Mouse (Mus musculus) limb, embryonic 11.5 days (tissue): Measurements from ENCODE around the gene Pde7b. TPM values are rescaled to one million over a fixed set of nuclear protein-coding genes. Genes with fewer than 3 reads are reported as not detected.

Source experiments
- ATAC-seq: fragments of 200-750 bp; cut with Nextera tagmentation; 2 replicates; pipeline ENCODE4 v1.8.0; 2017; ENCODE audit warnings: low read depth; ENCODE audit not compliant: insufficient number of reproducible peaks, low FRiP score, low TSS enrichment
- DNase-seq: peaks from one replicate; pipeline ENCODE4 v3.0.0-alpha.2; 2015; ENCODE audit warnings: low spot score
- H3K27ac ChIP-seq: fragments of 300-500 bp; sonication (generic); replicated peaks from 2 replicates; pipeline ENCODE4 v1.5.1; 2014; ENCODE audit warnings: low read depth, mild to moderate bottlenecking, low read length
- H3K27me3 ChIP-seq: fragments of 300-500 bp; sonication (generic); 2 replicates; pipeline ENCODE4 v1.6.1; 2014; ENCODE audit warnings: mild to moderate bottlenecking, low read length, mixed read lengths; ENCODE audit not compliant: control insufficient read depth, insufficient read depth
- H3K36me3 ChIP-seq: fragments of 300-500 bp; sonication (generic); 2 replicates; pipeline ENCODE4 v1.6.1; 2014; ENCODE audit warnings: mild to moderate bottlenecking, low read length, moderate library complexity, mixed read lengths; ENCODE audit not compliant: control insufficient read depth, insufficient read depth
- H3K4me1 ChIP-seq: fragments of 300-500 bp; sonication (generic); 2 replicates; pipeline ENCODE4 v1.6.1; 2014; ENCODE audit warnings: low read length, mixed read lengths; ENCODE audit not compliant: control insufficient read depth, insufficient read depth
- H3K4me2 ChIP-seq: fragments of 300-500 bp; sonication (generic); 2 replicates; pipeline ENCODE4 v1.6.1; 2014; ENCODE audit warnings: low read depth, mild to moderate bottlenecking, moderate library complexity; ENCODE audit not compliant: severe bottlenecking
- H3K4me3 ChIP-seq: fragments of 300-500 bp; sonication (generic); 2 replicates; pipeline ENCODE4 v1.5.1; 2014; ENCODE audit warnings: low read depth, low read length
- H3K9ac ChIP-seq: fragments of 300-500 bp; sonication (generic); 2 replicates; pipeline ENCODE4 v1.6.1; 2014; ENCODE audit warnings: mild to moderate bottlenecking, low read length
- H3K9me3 ChIP-seq: fragments of 300-500 bp; sonication (generic); 2 replicates; pipeline ENCODE4 v1.6.1; 2016; ENCODE audit warnings: low read length; ENCODE audit not compliant: control insufficient read depth
- WGBS: fragments of 180-500 bp; shearing (Covaris S2); extraction: QIAGEN DNeasy Blood & Tissue Kit; methylation state at CpG from one replicate; pipeline ENCODE4 v1.1.7; 2014; 5-methylcytosine and 5-hydroxymethylcytosine counted together
- polyA plus RNA-seq: library from polyadenylated mRNA; unstranded; fragments of >200 nt; fragmentation: Nextera tagmentation; extraction: Ambion mirVana; gene quantifications from 2 replicates; pipeline ENCODE4 v1.2.1, GENCODE M21; 2014

Gene Pde7b
- polyA plus RNA-seq, 1 experiment from 2014 or later = 2.3 TPM

GRCm38 (mm10) chr10:20671621-20672020, 53.3 kb downstream of the Pde7b start:
- H3K9ac ChIP-seq = no peak overlapping the region
- 85% methylated on average over 5 of the region's 5 CpGs for WGBS
- H3K27me3 ChIP-seq = no peaks in the 10 kb centered on the region
- H3K27ac ChIP-seq = no peak overlapping the region
- H3K4me3 ChIP-seq = no peak overlapping the region
- H3K36me3 ChIP-seq = no peaks in the 10 kb centered on the region
- no peak for ATAC-seq
- no peaks in the 10 kb centered on the region for H3K4me1 ChIP-seq
- no peak overlapping the region for H3K4me2 ChIP-seq
- DNase-seq = no peak
- no peaks in the 10 kb centered on the region for H3K9me3 ChIP-seq

- H3K4me2 ChIP-seq = no peak overlapping the region
- H3K27me3 ChIP-seq = no peaks in the 10 kb centered on the region
- H3K4me3 ChIP-seq = no peak overlapping the region
- no peaks in the 10 kb centered on the region for H3K36me3 ChIP-seq
- whole genome bisulfite sequencing = 82% methylated on average over 8 of the region's 8 CpGs
- H3K9ac ChIP-seq = no peak overlapping the region
- DNase-seq (no peak), ATAC-seq (no peak)
- no peak overlapping the region for H3K27ac ChIP-seq
- H3K4me1 ChIP-seq = no peaks in the 10 kb centered on the region
- no peaks in the 10 kb centered on the region for H3K9me3 ChIP-seq
Observed at GRCm38 (mm10) chr10:20670541-20670940, 54.3 kb downstream of the Pde7b start.

GRCm38 (mm10) chr10:20669467-20669866, 55.4 kb downstream of the Pde7b start:
- no peaks in the 10 kb centered on the region for H3K27me3 ChIP-seq
- no peak overlapping the region for H3K9ac ChIP-seq
- WGBS = 87% methylated on average over 10 of the region's 10 CpGs
- no peak overlapping the region for H3K4me2 ChIP-seq
- H3K27ac ChIP-seq = no peak overlapping the region
- ATAC-seq (no peak), DNase-seq (no peak)
- no peaks in the 10 kb centered on the region for H3K4me1 ChIP-seq
- H3K36me3 ChIP-seq = no peaks in the 10 kb centered on the region
- no peak overlapping the region for H3K4me3 ChIP-seq
- no peaks in the 10 kb centered on the region for H3K9me3 ChIP-seq

DNA sequence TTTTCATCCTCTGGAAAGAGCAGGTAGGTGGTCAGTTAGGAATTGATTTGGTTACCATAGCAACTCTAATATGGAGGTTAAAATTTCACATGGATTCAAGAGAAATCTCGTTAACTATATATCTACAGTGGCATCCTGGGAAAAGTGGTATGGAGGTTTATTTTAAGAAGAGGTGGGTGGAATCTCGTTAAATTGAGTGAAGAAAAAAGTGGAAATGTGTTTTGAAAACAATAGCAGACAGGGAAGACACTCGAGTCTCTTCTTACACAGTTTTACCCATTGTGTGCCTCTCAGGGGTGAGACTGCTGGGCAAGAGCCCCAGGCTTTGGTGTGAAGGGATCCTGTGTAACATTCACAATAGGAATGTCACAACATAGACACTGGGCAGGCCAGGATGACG, 56.3 kb downstream of the Pde7b start:
- WGBS = 73% methylated on average over 4 of the region's 4 CpGs
- Histone ChIP-seq H3K9ac (no peak overlapping the region), H3K4me2 (no peak overlapping the region), H3K4me3 (no peak overlapping the region), H3K9me3 (no peaks in the 10 kb centered on the region), H3K4me1 (no peaks in the 10 kb centered on the region), H3K27me3 (no peaks in the 10 kb centered on the region), H3K36me3 (no peaks in the 10 kb centered on the region), H3K27ac (no peak overlapping the region)
- no peak for ATAC-seq
- DNase-seq = no peak

GRCm38 (mm10) chr10:20666655-20667054, 58.2 kb downstream of the Pde7b start:
- 65% methylated on average over 2 of the region's 2 CpGs for WGBS
- H3K4me3 ChIP-seq = no peak overlapping the region
- H3K9me3 ChIP-seq = no peaks in the 10 kb centered on the region
- no peak overlapping the region for H3K27ac ChIP-seq
- ATAC-seq (no peak), DNase-seq (no peak)
- H3K4me2 ChIP-seq = no peak overlapping the region
- no peak overlapping the region for H3K9ac ChIP-seq
- no peaks in the 10 kb centered on the region for H3K27me3 ChIP-seq
- peaks cover 5% of the 10 kb centered on the region; the same call in 1 of the 2 replicates for H3K4me1 ChIP-seq
- no peaks in the 10 kb centered on the region for H3K36me3 ChIP-seq

DNA sequence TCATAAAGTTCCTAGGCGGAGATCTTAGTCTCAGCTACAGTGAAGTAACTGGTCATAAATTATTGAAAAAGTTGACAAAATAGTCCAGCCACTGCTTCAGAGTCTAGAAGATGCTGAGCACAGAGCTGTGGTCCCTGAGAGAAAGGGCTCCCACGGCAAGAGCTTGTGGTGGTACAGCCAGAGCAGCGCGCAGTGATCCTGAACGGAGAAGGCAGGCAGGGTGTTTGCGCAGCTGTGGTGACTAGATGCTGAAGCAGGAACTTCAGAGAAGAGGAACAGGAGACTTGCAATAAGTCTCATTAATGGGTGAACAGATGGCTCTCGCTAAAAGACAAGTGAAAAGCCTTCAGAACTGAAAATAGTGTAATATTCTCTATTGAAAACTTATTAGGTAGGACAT, 61.9 kb downstream of the Pde7b start:
- Histone ChIP-seq H3K27me3 (no peaks in the 10 kb centered on the region), H3K4me2 (no peak overlapping the region), H3K4me3 (no peak overlapping the region), H3K4me1 (peaks cover 5% of the 10 kb centered on the region; the same call in 1 of the 2 replicates), H3K36me3 (no peaks in the 10 kb centered on the region), H3K9ac (no peak overlapping the region), H3K27ac (no peak overlapping the region), H3K9me3 (no peaks in the 10 kb centered on the region)
- DNase-seq (no peak), ATAC-seq (no peak)
- 79% methylated on average over 7 of the region's 7 CpGs for WGBS

DNA sequence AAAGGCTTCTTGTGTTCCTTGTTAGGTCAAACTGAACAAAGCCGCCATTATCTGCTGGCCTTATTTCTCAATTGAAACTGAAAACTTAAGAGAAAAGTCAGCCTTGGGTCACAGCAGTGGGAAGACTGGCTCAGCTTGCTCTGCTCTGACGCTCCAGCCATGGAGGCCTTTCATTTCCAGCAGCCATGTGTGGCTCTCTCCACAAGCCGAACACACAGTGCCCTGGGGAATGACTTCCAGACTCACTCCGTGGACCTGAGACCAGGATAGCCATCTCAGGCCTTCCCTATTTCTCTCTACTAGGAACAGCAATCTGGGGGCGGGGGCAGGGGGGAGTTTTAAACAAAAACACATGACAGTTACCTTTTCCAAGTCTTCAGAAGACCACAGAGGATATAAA, 63.2 kb downstream of the Pde7b start:
- Histone ChIP-seq H3K27me3 (no peaks in the 10 kb centered on the region), H3K4me3 (no peak overlapping the region), H3K9me3 (no peaks in the 10 kb centered on the region), H3K36me3 (no peaks in the 10 kb centered on the region), H3K4me1 (peaks cover 5% of the 10 kb centered on the region; the same call in 1 of the 2 replicates), H3K27ac (no peak overlapping the region), H3K9ac (no peak overlapping the region), H3K4me2 (no peak overlapping the region; the same call in 1 of the 2 replicates)
- DNase-seq = peak; percentile 34
- no peak for ATAC-seq
- 49% methylated on average over 5 of the region's 5 CpGs for WGBS

DNA sequence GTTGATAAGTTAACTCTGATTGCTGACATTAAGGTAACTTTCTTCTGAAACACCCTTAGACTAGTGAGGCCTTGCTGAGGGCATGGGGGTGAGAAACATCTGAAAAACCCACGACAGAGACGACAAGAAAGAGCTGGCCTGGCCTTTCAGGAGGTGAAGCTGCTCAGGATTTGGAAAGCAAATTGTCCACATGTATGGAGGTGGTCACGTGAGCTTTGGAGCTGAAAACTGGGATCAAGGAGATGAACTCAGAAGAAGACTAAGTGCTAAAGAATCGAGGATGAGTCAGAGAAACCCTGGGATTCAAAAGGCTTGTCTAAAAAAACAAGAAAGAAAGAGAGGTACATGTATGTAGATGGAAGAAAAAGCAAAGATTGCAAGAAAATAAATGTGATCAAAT, 65.2 kb downstream of the Pde7b start:
- Histone ChIP-seq H3K4me2 (no peak overlapping the region), H3K4me3 (no peak overlapping the region), H3K27me3 (no peaks in the 10 kb centered on the region), H3K27ac (no peak overlapping the region), H3K9ac (no peak overlapping the region), H3K4me1 (peaks cover 8% of the 10 kb centered on the region; the same call in 1 of the 2 replicates), H3K36me3 (no peaks in the 10 kb centered on the region), H3K9me3 (no peaks in the 10 kb centered on the region)
- DNase-seq (no peak), ATAC-seq (no peak)
- WGBS = 77% methylated on average over 4 of the region's 4 CpGs

- no peaks in the 10 kb centered on the region for H3K27me3 ChIP-seq
- no peak overlapping the region for H3K4me3 ChIP-seq
- no peak overlapping the region for H3K4me2 ChIP-seq
- H3K36me3 ChIP-seq = no peaks in the 10 kb centered on the region
- no peak overlapping the region for H3K27ac ChIP-seq
- H3K4me1 ChIP-seq = peaks cover 8% of the 10 kb centered on the region; the same call in 1 of the 2 replicates
- no peaks in the 10 kb centered on the region for H3K9me3 ChIP-seq
- 80% methylated on average over 7 of the region's 7 CpGs for WGBS
- no peak overlapping the region for H3K9ac ChIP-seq
- no peak for DNase-seq
- no peak for ATAC-seq
Observed at GRCm38 (mm10) chr10:20659268-20659667, 65.6 kb downstream of the Pde7b start.
